Mouse (Mus musculus) embryonic facial prominence, embryonic 14.5 days (tissue): ENCODE measurements around the gene Tmem101. TPM values are rescaled to one million over a fixed set of nuclear protein-coding genes. Genes with fewer than 3 reads are reported as not detected.

Experiments used
- ATAC-seq: fragments of 200-750 bp; cut with Nextera tagmentation; 2 replicates; pipeline ENCODE4 v1.8.0; 2017; ENCODE audit warnings: low read depth, moderate number of reproducible peaks, moderate TSS enrichment
- DNase-seq: peaks from one replicate; pipeline ENCODE4 v3.0.0-alpha.2; 2015; ENCODE audit warnings: low spot score
- H3K27ac ChIP-seq: fragments of 300-500 bp; sonication (generic); replicated peaks from 2 replicates; pipeline ENCODE4 v1.5.1; 2014; ENCODE audit warnings: low read depth, mild to moderate bottlenecking, low read length, moderate library complexity
- H3K27me3 ChIP-seq: fragments of 300-500 bp; sonication (generic); replicated peaks from 2 replicates; pipeline ENCODE4 v1.6.1; 2014; ENCODE audit warnings: low read length; ENCODE audit not compliant: control insufficient read depth, insufficient read depth
- H3K36me3 ChIP-seq: fragments of 300-500 bp; sonication (generic); 2 replicates; pipeline ENCODE4 v1.6.1; 2014; ENCODE audit warnings: low read length, mixed read lengths; ENCODE audit not compliant: control insufficient read depth, insufficient read depth
- H3K4me1 ChIP-seq: fragments of 300-500 bp; sonication (generic); 2 replicates; pipeline ENCODE4 v1.6.1; 2014; ENCODE audit warnings: antibody characterized with exemption, low read length; ENCODE audit not compliant: control insufficient read depth, insufficient read depth
- H3K4me2 ChIP-seq: fragments of 300-500 bp; sonication (generic); 2 replicates; pipeline ENCODE4 v1.6.1; 2014; ENCODE audit warnings: low read depth, mild to moderate bottlenecking, low read length, moderate library complexity, mixed read lengths
- H3K4me3 ChIP-seq: fragments of 300-500 bp; sonication (generic); 2 replicates; pipeline ENCODE4 v1.5.1; 2014; ENCODE audit warnings: low read depth, mild to moderate bottlenecking, low read length
- H3K9ac ChIP-seq: fragments of 300-500 bp; sonication (generic); 2 replicates; pipeline ENCODE4 v1.6.1; 2014; ENCODE audit warnings: low read depth, mild to moderate bottlenecking, low read length, moderate library complexity, mixed read lengths
- H3K9me3 ChIP-seq: fragments of 300-500 bp; sonication (generic); 2 replicates; pipeline ENCODE4 v1.6.1; 2016; ENCODE audit warnings: low read length; ENCODE audit not compliant: control insufficient read depth
- WGBS: fragments of 180-500 bp; shearing (Covaris S2); extraction: QIAGEN DNeasy Blood & Tissue Kit; methylation state at CpG from one replicate; pipeline ENCODE4 v1.1.7; 2014; 5-methylcytosine and 5-hydroxymethylcytosine counted together
- polyA plus RNA-seq: library from polyadenylated mRNA; unstranded; fragments of >200 nt; fragmentation: Nextera tagmentation; extraction: Ambion mirVana; gene quantifications from 2 replicates; pipeline ENCODE4 v1.2.1, GENCODE M21; 2014

The Tmem101 gene
- 30.0 and 31.1 TPM in 2 replicates for polyA plus RNA-seq

GRCm38 (mm10) chr11:102156039-102156785 lies at the start of gene Tmem101:
Tmem101 (minus strand) TSS chr11:102156404.
- Histone ChIP-seq H3K9me3 (no peaks in the 10 kb centered on the region), H3K27me3 (no peaks in the 10 kb centered on the region), H3K4me2 (peak within 1 kb of the TSS; percentile 90), H3K4me3 (peak within 1 kb of the TSS; percentile 79), H3K27ac (peak within 1 kb of the TSS; percentile 86), H3K36me3 (peaks cover 21% of the 10 kb centered on the region), H3K4me1 (peaks cover 7% of the 10 kb centered on the region; the same call in 1 of the 2 replicates), H3K9ac (peak within 1 kb of the TSS; percentile 81)
- WGBS, result under 1% methylated on average over 37 of the region's 37 CpGs
- peak; percentile 96 for DNase-seq
- ATAC-seq, result peak; percentile 88

DNA sequence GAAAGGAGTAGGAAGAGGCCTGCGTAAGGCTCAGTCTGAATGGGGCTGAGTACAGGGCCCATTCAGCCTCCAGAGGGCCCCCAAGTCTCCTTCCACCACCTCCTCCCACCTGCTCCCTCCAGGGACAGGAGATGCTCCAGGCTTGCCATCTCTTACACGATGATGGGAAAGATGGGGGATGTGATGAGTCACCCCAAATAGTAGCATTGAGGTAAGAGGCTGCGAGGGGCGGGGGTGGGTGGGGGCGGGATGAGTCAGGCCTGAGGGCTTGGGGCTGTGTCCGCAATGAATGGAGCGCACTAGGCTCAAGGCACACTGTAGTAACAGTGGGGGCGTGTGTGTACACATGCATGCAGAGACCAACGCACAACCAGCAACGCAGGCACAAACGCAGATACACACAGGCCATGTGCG lies 45.2 kb upstream of the Tmem101 start:
- WGBS, result 74% methylated on average over 12 of the region's 12 CpGs
- DNase-seq, result peak; percentile 46
- no peaks in the 10 kb centered on the region for H3K4me1 ChIP-seq
- H3K27me3 ChIP-seq, result no peaks in the 10 kb centered on the region
- no peak overlapping the region for H3K27ac ChIP-seq
- peaks cover 98% of the 10 kb centered on the region for H3K36me3 ChIP-seq
- no peak overlapping the region for H3K4me3 ChIP-seq
- ATAC-seq, result 0 out of 2 replicates have a peak, but pooled peaks have one; percentile 24
- H3K4me2 ChIP-seq, result no peak overlapping the region
- no peak overlapping the region for H3K9ac ChIP-seq
- H3K9me3 ChIP-seq, result no peaks in the 10 kb centered on the region

GRCm38 (mm10) chr11:102199856-102200255 lies 43.7 kb upstream of the Tmem101 start:
- H3K27me3 ChIP-seq, result no peaks in the 10 kb centered on the region
- H3K4me1 ChIP-seq, result no peaks in the 10 kb centered on the region
- no peak overlapping the region for H3K4me3 ChIP-seq
- H3K36me3 ChIP-seq, result peaks cover 98% of the 10 kb centered on the region
- no peak for DNase-seq
- H3K4me2 ChIP-seq, result no peak overlapping the region
- H3K27ac ChIP-seq, result no peak overlapping the region
- no peak for ATAC-seq
- no peaks in the 10 kb centered on the region for H3K9me3 ChIP-seq
- H3K9ac ChIP-seq, result no peak overlapping the region
- WGBS, result 69% methylated on average over 9 of the region's 9 CpGs

DNA sequence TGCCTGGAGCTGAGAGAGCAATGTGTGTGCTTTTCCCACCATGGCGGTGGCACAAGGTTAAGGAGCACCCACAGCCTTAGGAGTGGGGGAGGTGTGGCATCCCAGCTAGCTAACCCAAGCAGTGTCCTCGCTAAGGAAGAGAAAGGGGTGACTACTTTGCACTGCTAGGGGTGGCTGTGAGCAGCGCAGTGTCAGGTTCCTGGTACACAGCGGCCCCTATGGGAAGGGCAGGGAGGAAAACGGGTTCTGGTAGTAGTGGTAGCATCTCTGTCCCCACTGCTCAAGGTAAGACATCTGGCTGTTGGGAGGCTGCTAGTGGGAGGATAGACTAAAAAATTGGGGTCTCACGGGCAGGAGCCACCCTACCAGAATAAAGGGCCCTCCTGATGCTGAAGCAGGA lies 42.0 kb upstream of the Tmem101 start:
- H3K36me3 ChIP-seq, result peaks cover 94% of the 10 kb centered on the region
- WGBS, result 71% methylated on average over 6 of the region's 6 CpGs
- no peak overlapping the region for H3K27ac ChIP-seq
- no peak overlapping the region for H3K9ac ChIP-seq
- H3K9me3 ChIP-seq, result no peaks in the 10 kb centered on the region
- no peak overlapping the region for H3K4me2 ChIP-seq
- H3K4me1 ChIP-seq, result no peaks in the 10 kb centered on the region
- ATAC-seq (no peak), DNase-seq (no peak)
- H3K4me3 ChIP-seq, result no peak overlapping the region
- H3K27me3 ChIP-seq, result no peaks in the 10 kb centered on the region

DNA sequence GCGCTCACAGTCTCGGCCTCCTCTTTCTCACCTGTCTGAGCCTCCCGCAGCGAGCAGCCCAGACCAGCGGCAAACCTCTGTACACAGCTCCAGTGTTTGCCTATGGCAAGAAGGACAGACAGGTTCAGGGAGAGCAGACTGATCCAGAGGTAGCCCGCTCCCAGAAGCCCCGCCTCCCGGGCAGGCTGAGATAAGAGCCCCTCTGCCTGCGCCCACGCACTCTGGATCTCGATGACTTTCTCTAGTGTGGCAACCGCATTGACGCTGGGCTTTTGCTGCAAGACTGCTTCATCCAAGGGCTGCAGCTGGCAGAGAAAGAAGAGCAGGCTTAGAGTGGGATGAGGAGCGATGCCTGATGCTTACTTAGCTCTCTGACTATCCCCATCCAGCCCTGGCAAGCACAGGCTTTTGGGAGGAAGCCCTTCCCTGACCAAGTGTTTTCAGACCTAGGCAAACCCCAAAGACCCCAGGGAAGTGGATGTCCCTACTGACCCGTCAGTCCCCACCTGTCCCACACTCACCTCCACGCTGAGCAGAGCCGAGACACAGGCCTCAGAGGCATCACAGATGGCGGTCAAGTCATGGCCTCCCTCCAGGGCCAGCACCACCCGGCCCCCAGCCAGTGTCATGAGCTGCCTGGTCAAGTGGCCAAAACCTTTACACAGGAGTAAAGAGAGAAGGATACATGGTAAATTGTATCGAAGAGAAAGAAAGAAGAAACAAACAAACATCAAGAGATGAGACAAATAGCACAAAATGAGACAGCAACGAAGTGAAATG lies 40.0 kb upstream of the Tmem101 start:
- no peak for ATAC-seq
- no peaks in the 10 kb centered on the region for H3K27me3 ChIP-seq
- WGBS, result 83% methylated on average over 21 of the region's 21 CpGs
- H3K4me1 ChIP-seq, result no peaks in the 10 kb centered on the region
- no peak overlapping the region for H3K27ac ChIP-seq
- H3K4me2 ChIP-seq, result no peak overlapping the region
- no peak for DNase-seq
- H3K9ac ChIP-seq, result no peak overlapping the region
- no peak overlapping the region for H3K4me3 ChIP-seq
- H3K36me3 ChIP-seq, result peaks cover 79% of the 10 kb centered on the region
- no peaks in the 10 kb centered on the region for H3K9me3 ChIP-seq

DNA sequence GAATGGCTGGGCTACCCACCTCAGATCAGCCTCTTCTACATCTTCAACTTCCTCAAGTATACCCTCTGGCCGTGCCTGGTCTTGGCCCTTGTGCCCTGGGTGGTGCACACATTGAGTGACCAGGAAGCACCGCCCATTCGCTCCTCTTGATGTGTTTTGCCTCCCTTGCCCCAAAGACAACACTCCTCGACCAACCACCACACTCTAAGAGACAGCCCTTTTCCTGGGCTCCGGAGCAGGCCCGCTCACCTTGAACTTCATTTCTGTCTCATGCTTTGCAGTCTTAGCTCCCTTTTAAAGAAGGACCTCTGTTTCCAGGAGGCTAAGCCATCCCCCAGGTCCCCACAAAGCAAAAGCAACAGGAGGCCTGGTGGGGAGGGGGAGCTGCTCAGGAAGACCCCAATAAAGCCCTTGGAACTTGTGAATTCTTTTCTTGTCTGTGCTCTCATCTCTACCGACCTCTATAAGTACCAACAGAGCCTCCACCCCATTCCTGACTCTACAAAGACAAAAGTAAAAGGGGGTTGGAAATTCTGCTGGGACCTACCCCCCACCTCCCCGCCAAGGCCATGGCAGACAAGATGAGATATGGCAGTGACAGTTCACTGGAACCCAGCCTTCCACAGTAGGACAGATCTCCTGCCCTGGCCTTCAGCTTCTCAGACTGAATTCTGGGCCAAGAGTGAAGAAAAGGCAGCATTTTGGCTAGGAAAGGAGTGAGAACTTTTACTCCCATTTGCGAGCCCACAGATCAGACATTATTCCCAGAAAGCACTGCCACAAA lies 37.6 kb upstream of the Tmem101 start:
- Histone ChIP-seq H3K4me3 (no peak overlapping the region), H3K4me2 (no peak overlapping the region), H3K36me3 (peaks cover 56% of the 10 kb centered on the region), H3K27me3 (no peaks in the 10 kb centered on the region), H3K27ac (no peak overlapping the region), H3K9me3 (no peaks in the 10 kb centered on the region), H3K4me1 (peaks cover 12% of the 10 kb centered on the region), H3K9ac (no peak overlapping the region)
- 89% methylated on average over 9 of the region's 9 CpGs for WGBS
- ATAC-seq (no peak), DNase-seq (no peak)

GRCm38 (mm10) chr11:102190848-102191247 lies 34.6 kb upstream of the Tmem101 start:
- peak overlapping the region; percentile 61 for H3K4me3 ChIP-seq
- no peaks in the 10 kb centered on the region for H3K9me3 ChIP-seq
- H3K4me1 ChIP-seq, result peaks cover 13% of the 10 kb centered on the region

More at GRCm38 (mm10) chr11:102190848-102191247, 34.6 kb upstream of the Tmem101 start:
- WGBS, result 39% methylated on average over 4 of the region's 4 CpGs
- no peak overlapping the region for H3K27ac ChIP-seq
- H3K9ac ChIP-seq, result peak overlapping the region; percentile 49
- no peak for DNase-seq
- H3K27me3 ChIP-seq, result no peaks in the 10 kb centered on the region
- no peak for ATAC-seq
- peaks cover 26% of the 10 kb centered on the region for H3K36me3 ChIP-seq
- peak overlapping the region; percentile 85 for H3K4me2 ChIP-seq
